Mouse (Mus musculus) liver, embryonic 14 days (tissue): ENCODE data around the gene Smad6. TPM values are rescaled to one million over a fixed set of nuclear protein-coding genes. Genes with fewer than 3 reads are reported as not detected.

Source experiments
- polyA plus RNA-seq: library from polyadenylated mRNA; depleted of rRNA; stranded (reverse); fragments of >200 nt; gene quantifications from 2 replicates; pipeline ENCODE4 v1.2.3, GENCODE M21; 2012; rRNA removed

Smad6 gene
- polyA plus RNA-seq: 3.4 and 3.6 TPM in 2 replicates

DNA sequence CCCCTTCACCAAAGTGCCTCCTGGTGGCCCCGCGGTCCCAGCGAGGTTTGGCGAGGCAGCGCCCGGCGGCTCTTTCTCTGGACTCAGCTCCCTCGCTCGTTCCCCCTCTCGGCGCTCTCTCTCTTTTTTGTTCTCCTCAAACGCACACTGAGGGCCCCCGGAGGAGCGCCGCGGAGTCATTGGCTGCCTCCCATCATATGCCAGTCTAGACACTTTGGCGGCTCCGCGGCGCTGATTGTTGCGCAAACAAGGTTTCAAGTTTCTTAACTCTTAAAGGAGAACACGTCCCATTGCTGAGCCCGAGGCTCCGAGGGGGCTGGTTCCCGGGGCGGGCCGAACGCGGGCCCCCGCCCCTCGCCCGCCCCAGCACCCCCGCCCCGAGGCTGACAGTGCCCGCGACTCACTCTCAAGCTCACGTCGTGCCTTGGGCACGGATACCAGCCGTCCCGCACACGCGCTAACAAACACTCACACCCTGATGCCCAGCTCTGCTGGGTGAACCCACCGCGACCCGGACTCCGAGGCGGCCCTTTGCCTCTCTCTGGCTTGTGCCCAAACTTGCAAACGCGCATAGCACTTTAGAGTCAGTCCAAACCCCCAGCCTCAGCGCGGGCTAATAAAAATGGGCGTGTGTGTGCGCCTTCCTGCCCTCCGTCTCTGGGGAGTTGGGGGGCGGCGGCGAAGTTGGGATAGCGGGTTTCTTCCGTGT, at the start of gene Smad6:
Gene Smad6, minus strand, starts transcription at position 207 of the 709 bp plus-strand sequence.

Other genes with a start within 250 kb of the Smad6 start
- 0.02 and 0.03 TPM in 2 replicates for gene Lctl, start 95.1 kb upstream of the Smad6 start, polyA plus RNA-seq
- gene Zwilch, start 151.0 kb upstream of the Smad6 start, polyA plus RNA-seq: 39.8 and 41.2 TPM in 2 replicates
- 934 and 1,031 TPM in 2 replicates for gene Rpl4, start 151.3 kb upstream of the Smad6 start, polyA plus RNA-seq
- gene Snapc5, start 157.2 kb upstream of the Smad6 start, polyA plus RNA-seq: 13.3 TPM in 2 replicates
- gene Uchl4, start 213.1 kb upstream of the Smad6 start, polyA plus RNA-seq: 0.07 and 0.08 TPM in 2 replicates
- 12.8 and 15.0 TPM in 2 replicates for gene Map2k1, start 231.6 kb upstream of the Smad6 start, polyA plus RNA-seq